Mouse (Mus musculus): ENCODE measurements around the gene Vps53.

Gene Vps53

DNA sequence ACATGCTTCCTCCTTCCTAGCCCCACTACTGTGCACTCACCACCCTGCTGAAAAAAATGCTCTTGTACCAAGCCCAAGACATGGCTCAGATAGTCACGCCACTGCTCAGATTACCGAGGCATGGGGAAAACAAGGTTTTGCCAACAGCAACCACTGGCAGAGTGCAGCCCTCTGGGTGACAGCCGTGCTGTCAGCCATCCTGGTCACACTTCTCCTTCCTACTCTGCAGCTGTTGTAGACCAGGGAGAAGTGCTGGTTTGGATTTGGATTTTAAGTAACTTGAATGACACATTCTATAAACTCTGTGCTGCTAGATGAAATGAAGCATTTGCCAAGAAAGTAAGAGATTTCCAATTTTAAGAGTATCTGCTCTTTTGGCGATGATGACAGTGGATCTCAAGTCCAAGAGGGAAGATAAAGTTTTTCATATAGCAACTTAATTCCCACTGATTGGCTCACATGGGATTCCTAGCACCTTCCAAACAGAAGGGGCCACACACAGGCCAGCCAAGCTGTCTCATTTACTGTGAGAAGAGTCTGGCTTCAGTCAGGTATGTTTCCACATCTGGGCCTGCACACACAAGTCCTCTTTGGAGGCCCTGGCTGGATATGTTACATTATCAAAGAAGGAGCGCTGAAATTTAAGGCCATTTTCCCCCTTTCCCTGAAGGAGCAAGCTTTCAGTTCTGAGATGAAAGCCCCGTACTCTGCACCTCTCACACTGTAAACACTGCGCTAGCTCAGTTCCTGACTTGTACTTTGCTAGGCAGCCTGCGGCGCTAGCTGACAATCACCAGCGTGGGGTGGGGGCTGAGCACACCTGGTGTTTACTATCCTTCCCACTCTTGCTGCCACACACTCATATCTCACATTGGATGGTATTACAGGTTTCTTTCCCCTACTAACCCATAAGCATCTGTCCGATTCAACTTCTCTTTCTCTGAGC, 72.6 kb downstream of the Vps53 start:
- no peak for DNase-seq (ENCODE audit: low spot score)

- DNase-seq (ENCODE audit: low spot score), result no peak
Observed at GRCm38 (mm10) chr11:76101154-76101553, 78.3 kb downstream of the Vps53 start.

GRCm38 (mm10) chr11:76099193-76099975, 80.1 kb downstream of the Vps53 start:
- no peak for DNase-seq (ENCODE audit: low spot score)

- no peak for DNase-seq (ENCODE audit: low spot score)
Observed at GRCm38 (mm10) chr11:76093610-76094009, 85.8 kb downstream of the Vps53 start.

- DNase-seq (ENCODE audit: low spot score), result no peak
Observed at GRCm38 (mm10) chr11:76089776-76090175, 89.7 kb downstream of the Vps53 start.

DNA sequence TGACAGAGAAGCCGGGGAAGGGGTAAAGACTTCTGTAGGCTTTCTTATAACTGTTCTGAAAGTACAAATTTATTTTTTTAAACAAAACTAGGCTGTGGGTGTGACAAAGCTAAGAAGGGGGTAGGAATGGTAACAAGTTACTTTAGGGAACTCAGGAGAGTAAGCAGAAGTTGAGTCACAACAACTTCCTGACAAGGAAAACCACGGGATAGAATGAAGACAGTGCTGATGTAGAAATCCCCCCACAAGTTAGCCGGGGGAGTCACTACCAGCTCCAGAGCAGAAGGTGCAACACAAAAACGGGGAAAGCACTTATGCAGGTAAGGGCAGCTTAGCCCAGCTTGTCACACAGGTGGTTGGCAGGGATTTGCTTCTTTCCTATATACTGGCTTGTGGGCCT, 90.9 kb downstream of the Vps53 start:
- DNase-seq (ENCODE audit: low spot score), result no peak

DNA sequence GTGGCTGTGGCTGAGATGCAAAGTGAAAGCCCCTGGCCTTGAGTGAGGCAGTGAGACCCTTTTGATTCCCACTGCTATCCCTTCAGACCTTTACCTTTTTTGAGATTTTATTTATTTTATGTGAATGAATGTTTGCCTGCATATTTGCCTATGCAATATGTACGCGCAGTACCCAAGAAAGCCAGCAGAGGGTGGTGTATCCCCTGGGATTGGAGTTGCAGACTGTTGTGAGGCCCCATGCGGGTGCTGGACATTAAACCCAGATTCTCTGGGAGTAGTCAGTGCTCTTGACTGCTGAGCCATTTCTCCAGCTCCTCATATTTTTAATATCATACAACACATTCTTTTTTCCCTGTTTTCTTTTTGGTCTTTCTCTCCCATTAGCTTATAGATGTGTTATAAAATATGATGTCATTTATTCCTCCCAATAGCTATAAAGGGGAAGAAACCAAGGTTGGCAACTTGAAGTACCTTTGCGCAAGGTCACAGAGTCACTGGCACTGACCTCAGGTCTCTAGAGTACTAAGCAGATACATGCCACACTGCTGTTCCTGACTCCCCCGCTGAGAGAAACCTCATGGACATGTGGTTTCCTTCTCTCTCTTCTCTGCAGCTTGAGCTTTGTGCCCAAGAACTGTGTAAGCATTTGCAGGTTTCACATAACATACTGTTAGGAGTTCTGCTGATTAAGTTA, 93.4 kb downstream of the Vps53 start:
- no peak for DNase-seq (ENCODE audit: low spot score)

DNA sequence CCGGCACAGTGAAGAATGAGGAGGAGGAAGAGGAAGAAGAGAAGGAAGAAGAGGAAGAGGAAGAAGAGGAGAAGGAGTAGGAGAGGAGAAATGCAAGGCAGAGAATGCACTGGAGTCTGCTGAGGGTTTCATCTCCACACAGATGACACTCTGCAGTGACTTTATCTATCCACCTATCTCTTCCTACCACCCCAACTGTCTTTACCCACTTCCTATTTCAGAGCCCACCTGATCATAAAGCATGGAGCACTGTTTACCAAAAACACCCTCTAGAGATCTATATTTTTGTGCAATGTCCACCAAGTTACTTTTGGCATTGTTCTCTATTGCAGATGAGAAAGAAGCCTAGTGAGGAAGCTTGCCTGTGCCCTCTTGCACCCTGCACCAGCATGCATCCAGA, 94.5 kb downstream of the Vps53 start:
- DNase-seq (ENCODE audit: low spot score), result no peak

DNA sequence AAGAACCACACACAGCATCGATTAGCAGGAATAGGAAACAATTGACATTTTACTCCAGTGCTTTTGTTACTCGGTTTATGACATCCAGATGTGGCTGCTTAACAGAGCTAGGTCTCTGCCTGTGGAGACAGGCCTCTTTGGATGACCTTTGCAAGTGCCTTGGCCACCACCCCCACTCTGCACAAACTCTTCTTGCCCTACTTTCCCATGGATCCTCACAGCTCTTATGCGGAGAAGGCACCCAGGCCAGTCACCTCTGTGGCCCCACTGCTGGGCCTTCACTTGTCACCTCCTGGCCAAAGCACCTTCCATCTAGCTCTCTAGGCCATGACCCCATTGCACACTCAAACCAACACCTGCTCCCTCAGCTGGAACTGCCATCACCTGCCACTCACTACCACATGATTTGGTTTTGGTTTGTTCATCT, 95.5 kb downstream of the Vps53 start:
- DNase-seq (ENCODE audit: low spot score), result no peak

DNA sequence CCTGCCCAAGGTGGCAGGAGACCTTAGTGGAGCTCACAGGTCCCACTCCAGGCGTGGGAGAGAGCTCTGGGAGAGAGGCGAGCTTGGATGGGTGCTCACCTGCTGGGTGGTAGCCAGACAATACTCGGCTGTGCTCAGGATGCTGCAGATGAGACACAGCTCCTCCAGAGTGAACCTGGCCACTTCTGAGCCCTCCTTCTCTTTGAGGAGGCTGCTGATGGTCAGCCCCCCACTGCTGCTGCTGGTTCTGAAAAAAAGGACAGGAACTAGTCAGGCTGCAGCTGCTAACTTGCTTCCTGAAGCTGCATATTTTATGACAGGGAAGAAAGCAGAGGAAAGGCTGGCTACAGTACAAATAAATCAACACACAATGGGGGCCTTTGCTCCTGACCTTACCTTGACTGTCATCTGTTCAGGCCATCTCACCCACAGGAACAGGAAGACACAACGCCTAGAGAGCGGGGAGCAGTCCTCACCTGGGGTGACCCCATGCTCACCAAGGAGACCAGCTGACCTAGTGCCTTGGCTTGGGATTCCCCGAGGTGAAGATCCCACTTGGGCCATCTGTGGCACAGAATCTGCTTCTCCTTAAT, 98.3 kb downstream of the Vps53 start:
- DNase-seq (ENCODE audit: low spot score), result no peak

DNA sequence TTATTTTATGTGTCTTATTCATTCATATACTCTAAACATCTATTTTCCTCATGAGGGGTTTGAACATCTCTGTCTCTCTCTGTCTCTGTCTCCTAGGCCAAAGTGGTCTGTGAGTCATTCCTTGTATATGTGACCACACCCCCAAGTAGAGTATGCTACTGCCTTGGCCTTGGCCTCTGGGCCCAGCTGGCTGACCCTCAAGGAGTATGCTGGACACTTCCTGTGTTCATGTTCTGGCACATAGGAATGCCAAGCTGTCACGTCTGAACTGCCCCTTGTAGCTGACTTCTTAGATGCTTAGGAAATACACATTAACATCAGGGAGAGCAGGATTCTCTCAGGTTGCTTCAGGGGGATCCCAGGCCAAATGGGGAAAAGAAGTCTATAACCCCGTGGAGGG, 99.2 kb downstream of the Vps53 start:
- DNase-seq (ENCODE audit: low spot score), result no peak

- no peak for DNase-seq (ENCODE audit: low spot score)
Observed at GRCm38 (mm10) chr11:76077341-76077740, 102.1 kb downstream of the Vps53 start.

DNA sequence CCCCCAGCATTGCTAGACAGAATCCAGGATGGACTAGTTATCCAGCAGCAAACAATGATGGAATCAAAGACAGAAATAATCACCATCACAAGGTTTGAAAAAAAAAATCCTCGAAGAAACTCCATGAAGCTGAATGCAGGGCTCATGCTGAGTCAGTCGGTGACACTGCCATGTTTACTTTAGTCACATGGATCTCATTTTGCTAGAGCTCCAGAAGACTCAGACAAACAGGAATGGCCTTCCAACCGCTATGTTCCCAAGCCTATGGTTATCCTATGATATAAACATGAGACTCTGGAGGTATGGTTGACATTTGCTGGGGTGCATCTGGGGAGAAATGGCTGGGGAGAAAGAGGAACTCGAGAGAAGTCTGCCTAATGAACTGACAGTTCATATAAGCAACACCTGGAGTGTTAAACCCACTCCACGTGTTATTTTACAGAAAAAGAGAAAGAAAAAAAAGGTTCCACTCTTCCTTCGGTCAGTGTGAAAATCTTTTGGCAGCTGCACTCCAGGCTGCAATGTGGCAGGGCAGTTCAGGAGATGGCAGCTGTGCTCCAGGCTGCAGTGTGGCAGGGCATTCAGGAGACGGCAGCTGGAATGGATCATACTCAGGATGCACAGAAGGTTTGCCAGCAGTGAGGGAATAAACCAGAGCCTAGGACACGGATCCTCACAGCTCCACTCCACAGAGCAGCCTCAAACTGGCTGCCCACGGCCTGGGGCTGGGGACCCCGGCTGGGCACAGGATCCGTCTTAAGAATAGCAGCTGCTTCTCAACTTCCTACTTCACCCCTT, 105.0 kb downstream of the Vps53 start:
- no peak for DNase-seq (ENCODE audit: low spot score)

- no peak for DNase-seq (ENCODE audit: low spot score)
Observed at GRCm38 (mm10) chr11:76069816-76070215, 109.6 kb downstream of the Vps53 start.

GRCm38 (mm10) chr11:76066563-76067156, 112.8 kb downstream of the Vps53 start:
- DNase-seq (ENCODE audit: low spot score), result no peak

- no peak for DNase-seq (ENCODE audit: low spot score)
Observed at GRCm38 (mm10) chr11:76065521-76066095, 113.8 kb downstream of the Vps53 start.

DNA sequence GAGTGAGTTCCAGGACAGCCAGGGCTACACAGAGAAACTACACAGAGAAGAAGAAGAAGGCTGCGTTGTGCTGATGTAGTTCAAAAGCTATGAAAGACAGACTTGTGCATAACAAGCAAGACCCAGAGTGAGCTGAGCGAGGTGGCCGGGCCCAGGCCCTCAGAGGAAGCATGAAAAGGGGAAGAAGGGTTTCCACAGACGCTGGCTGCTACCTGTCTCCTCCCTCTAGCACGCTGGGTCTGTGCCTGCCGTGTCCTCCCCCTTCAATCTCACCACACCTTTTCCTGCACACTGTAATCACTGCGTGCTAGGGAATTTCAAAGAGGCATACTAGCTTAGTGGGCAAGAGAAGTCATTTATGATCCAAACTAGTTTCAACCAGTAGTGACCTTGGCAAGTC, 115.0 kb downstream of the Vps53 start:
- DNase-seq (ENCODE audit: low spot score), result no peak

- DNase-seq (ENCODE audit: low spot score), result no peak
Observed at GRCm38 (mm10) chr11:76060906-76061305, 118.5 kb downstream of the Vps53 start.

DNA sequence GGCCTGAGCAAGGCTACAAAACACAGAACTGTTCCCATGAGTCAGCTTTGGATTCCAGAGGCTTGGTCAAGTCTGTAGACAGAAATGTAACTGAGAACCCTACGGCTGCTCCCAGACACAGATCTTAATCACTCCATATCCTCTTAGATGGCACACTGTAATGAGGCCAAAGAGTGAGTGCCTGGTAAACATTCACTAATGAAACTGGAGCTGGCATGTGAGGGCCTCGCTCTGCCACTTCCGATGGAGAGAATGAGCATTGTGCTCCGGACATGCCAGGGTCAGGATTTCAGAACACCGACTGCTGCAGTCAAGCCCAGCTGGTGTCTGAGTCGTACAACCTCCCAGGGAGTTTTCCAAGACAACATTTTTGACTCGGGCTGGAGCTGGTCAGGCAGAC, 119.5 kb downstream of the Vps53 start:
- DNase-seq (ENCODE audit: low spot score), result no peak

DNA sequence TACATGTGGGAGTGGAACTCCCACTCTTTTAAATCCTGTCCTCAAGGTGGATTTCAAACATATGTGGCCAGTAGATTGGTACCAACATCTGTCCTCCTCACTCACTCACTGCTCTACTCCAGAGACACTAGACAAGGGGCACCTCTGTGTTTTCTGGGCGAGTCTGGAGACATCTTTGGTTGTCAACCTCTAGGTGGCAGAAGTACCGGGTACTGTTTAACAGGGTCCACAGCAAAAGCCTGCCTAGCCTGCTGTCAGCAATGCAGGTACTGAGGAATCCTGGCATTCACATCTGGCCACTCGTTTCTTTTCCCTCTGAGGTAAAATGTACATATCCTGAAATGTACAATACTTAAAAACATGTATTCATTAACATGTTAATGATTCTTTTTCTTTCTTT, 123.0 kb downstream of the Vps53 start:
- no peak for DNase-seq (ENCODE audit: low spot score)

GRCm38 (mm10) chr11:76052496-76052895, 127.0 kb downstream of the Vps53 start:
- DNase-seq (ENCODE audit: low spot score), result no peak
